Mouse (Mus musculus): Measurements from ENCODE around the gene Ttyh2.
A peak's percentile ranks its signal among the peaks of the same experiment; 100 is the strongest.

The Ttyh2 gene

DNA sequence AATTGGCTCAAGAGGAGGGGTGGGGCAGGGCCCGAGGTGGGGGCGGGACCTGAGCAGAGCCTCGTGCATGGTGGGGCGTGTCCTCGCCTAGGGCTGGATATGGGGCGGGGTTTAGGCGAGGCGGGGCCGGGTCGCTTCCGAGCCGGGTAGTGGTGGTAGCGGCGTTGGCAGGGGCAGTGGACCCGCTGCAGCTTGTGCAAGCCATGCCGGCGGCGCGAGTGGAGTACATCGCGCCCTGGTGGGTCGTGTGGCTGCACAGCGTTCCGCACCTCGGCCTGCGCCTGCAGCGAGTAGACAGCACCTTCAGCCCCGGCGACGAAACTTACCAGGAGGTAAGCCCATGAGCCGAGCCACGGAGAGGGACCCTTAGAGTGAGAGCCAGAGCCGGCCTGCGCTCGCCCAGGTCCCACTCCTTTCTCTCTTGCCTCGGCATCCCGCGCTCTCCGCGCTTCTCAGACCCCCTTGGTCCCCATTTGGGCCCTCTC lies at the start of gene Ttyh2:
Ttyh2 (plus strand) TSS at position 91 of the 485 bp plus-strand sequence.
- peak; percentile 73 for DNase-seq

DNA sequence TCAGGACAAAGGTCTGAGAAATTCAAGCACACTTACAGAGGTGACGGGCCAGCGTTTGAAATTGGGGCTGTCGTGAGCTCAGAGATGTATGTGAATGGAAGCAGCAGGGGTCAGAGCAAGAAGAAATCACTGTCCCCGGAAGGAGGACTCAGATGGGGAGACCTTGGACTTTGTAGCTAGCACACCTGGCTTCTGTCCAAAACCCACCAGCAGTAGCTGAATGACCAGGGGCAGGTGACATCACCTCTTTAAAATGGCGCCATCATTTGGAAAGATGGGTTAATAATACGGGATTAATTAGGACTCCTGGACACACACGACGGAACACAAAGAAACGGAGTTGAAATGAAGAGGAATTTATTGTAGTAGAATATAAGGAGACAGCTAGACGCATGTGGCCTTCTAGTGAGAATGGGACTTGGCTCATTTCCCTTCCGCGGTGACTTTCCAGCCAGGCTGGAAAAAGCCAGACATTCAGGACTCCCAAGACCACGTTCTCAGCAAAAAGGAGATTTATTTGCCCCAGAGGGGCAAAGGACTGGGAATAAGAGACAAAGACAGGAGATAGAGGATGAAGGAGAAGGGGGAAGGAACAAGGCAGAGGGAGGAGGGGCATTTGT lies 49.0 kb upstream of the Ttyh2 start:
- no peak for DNase-seq

- DNase-seq, result no peak
Observed at GRCm38 (mm10) chr11:114627036-114627435, 48.2 kb upstream of the Ttyh2 start.

DNA sequence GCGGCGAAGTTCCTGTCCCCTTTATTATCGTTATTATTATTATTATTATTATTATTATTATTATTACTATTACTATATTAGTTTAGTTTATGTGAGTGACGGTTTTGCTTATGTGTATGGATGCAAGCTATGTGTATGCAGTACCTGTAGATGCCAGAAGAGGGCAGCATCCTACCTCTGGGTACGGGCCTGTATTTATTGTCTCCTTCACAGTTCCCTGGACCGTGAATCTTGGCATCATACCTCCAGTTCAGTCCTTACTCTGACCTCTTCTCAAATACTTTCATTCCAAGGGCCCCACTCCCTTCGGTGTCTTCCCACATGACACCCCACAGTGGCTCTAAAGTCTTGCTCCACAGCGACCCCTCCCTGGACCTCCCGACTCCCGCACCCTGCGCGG lies 47.2 kb upstream of the Ttyh2 start:
- no peak for DNase-seq

- no peak for DNase-seq
Observed at GRCm38 (mm10) chr11:114630044-114630443, 45.2 kb upstream of the Ttyh2 start.

- no peak for DNase-seq
Observed at GRCm38 (mm10) chr11:114632266-114632665, 43.0 kb upstream of the Ttyh2 start.

GRCm38 (mm10) chr11:114636292-114636691 lies 38.9 kb upstream of the Ttyh2 start:
- peak; percentile 79 for DNase-seq

- DNase-seq, result peak; percentile 57
Observed at GRCm38 (mm10) chr11:114636727-114637505, 38.3 kb upstream of the Ttyh2 start.

GRCm38 (mm10) chr11:114638647-114639290 lies 36.5 kb upstream of the Ttyh2 start:
- DNase-seq, result no peak

DNA sequence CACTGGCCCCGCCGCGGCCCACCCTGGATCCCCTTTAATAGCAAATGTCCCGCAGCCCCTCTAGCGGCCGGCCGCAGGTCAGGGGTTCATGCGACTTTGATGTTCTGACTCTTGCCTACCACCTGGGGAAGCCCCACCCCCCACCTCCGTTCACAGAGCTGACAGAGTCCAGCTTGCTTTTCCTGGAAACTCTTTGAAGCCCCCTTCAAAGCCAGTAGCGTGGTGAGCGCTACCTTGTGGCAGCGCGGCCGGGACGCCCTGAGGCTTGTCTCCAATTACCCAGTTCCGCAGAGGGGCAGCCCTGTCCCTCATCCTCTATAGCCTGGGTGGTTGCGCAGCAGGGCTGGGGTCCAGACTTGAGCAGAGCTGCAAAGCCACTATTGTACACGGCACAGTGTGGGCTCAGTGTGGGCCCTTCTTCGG lies 35.5 kb upstream of the Ttyh2 start:
- DNase-seq, result no peak

DNA sequence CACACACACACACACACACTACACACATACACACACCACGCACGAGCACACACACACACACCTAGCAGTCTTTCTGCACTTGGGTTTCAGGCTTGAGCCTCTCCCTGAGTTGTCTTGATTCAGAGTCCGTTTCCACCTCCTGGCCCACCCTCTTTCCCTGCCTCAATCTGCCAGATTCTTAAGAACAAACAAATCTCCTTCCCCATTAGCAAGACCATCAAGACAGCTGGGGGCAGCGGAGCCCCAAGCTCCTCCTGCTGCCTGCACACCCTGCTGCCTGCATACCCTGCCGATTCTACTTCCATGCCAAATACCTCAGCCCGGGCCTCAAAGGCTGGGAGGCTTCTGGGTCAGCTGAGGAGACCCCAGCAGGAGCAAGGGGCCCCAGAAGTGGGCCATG lies 34.6 kb upstream of the Ttyh2 start:
- DNase-seq, result no peak

DNA sequence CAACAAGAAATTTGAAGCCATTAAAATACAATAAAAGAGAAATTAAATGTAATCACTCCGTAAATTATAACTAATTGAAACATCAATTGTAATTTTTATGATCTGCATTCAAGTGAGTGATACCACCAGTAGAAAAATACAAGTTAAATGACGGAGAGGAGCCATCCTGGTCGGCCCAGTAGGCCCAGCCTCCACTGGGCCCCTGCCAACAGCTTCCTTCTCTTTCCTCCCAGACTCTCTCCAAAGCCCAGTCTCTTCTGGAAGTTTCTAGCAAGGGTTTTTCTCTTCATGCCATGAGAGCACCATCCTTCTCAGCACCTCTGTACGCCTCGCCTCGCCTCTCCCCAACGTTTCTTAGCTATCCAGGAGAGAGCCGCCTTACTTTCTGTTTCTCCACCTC lies 34.1 kb upstream of the Ttyh2 start:
- DNase-seq, result no peak

DNA sequence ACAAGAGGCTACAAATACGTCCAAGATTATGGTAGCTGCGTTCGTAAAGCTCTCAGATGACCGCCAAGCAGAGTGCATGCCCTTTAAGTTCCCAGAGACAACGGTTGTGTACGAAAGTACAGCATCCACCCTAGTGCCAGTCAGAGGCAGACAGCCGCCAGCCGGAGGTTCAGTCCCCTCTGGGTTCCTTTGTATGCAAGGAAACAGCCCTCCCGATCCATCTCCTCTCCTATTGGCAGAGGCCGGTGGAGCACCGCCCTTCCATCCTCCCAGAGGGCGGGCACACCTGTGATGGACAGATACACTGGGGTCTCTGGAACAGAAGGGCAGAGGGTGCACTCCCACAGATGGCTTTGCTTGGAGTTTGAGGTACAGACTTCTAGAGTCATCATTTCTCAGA lies 33.0 kb upstream of the Ttyh2 start:
- DNase-seq, result no peak

DNA sequence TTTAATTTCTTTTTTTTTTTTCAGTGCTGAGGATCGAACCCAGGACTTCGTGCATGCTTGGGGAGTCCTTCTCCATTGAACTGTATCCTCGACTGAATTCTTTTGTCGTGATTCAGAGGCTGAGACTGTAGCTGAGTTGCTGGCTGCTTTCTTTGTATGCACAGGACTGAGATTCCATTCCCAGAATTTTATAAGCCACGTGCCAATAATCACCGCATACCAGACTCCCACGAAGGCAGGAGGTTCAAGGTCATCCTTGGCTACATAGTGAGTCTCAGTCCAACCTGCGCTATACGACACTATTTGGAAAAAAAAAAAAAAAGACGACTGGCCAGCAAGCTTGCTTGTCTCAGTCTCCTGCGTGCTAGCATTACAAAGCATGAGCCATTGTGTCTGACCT lies 32.3 kb upstream of the Ttyh2 start:
- no peak for DNase-seq

- no peak for DNase-seq
Observed at GRCm38 (mm10) chr11:114644122-114644521, 31.1 kb upstream of the Ttyh2 start.

DNA sequence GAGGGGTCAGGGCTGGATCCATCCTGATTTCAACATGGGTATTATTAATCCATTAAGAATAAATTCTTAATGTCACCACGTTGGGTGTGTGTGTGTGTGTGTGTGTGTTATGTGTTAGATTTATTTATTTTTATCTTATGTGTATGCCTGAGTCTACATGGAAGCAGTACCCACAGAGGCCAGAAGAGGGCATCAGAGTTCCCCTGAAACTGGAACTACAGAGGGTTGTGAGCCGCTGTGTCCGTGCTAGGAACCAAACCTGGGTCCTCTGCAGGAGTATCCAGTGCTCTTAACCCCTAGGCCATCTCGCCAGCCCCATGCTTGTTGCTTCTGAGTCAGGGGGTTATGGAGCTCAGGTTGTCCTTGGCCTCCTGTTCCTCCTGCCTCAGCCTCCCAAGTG lies 25.7 kb upstream of the Ttyh2 start:
- no peak for DNase-seq

DNA sequence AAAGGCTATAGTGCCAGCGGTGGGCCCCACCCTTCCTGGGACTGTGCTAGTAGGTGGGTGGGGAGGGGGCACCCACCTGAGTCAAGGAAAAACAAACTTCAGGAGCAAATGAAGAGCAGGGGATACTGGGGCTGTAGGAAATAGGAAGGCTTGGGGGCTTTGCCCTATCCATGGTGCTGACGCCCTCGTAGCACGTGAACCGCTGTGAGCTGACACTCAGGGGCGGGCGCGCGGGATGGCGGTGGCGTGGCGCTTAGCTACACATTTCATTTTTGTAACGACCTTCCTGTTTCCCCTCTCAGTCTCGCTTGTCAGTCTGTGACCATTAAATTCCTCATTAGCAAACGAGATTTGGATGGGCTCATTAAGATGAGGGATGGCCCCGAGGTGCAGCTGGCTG lies 22.7 kb upstream of the Ttyh2 start:
- no peak for DNase-seq

DNA sequence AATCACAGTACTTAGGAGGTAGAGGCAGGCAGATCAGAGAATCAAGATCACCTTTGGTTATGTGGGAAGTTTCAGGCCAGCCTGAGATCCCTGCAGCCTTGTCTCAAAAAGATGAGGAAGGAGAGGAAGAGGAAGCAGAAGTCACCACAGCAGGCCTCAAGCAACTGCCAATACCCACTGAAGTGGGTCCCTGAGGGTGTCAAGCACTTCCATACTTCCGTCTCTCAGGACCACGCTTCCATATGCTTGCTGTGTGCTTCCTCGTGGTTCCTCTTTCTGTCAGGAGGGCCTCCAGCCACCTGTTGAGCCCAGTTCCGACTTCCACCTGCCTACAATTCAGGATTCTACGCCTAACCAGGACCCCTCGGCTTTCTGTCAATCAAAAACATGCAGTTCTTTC lies 21.6 kb upstream of the Ttyh2 start:
- no peak for DNase-seq

DNA sequence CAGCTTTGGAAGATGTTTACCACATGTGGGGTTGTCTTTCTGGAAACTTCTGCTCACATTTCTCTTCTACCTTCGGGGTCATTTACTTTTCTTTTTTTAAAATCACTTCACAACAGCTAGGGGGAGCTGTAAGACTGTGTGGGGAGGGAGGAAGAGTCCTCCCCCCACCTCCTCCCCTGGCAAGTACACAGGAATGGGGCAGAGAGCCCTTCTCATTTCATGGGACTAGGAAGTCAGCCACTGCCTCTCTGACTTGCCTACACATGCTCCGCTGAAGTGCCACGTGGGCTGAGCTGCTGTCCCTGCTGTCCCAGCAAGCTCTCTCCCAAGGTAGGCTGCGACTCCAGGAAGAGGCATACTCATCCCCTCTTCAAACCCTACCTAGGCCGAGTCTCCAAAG lies 20.7 kb upstream of the Ttyh2 start:
- no peak for DNase-seq

- DNase-seq, result no peak
Observed at GRCm38 (mm10) chr11:114655350-114656008, 19.8 kb upstream of the Ttyh2 start.

DNA sequence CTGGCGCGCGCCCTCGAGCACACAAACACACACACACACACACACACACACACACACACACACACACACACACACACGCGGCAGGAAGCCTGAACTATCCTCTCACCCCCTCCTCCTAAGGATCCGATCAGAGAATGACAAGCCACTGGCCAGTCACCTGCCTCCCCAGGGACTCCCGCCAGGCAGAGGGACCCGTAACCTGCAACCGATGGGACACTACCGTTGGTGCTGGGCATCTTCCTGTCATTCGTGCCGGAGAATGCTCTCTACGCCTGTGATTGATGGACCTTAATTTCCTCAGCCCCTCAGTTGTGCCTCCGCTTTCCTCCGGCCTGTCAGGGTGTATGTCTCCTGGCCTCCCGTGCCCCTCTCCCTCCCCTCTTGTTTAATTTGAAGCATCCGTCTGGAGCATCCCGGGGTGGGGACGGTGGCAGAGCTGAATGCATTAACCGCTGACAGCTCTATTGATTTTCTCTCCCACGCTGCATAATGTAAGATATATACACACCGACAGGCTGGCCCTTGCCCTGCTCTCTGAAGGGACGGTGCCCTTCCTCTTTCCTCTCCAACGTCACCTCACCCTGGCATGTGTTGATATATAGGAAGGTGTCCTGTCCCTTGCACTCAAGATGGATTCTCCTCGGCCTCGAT lies 18.1 kb upstream of the Ttyh2 start:
- DNase-seq, result no peak

GRCm38 (mm10) chr11:114657737-114658136 lies 17.5 kb upstream of the Ttyh2 start:
- no peak for DNase-seq

GRCm38 (mm10) chr11:114662161-114662560 lies 13.1 kb upstream of the Ttyh2 start:
- no peak for DNase-seq

Measured in right cerebral cortex, adult 18-20 months (tissue).